Mouse (Mus musculus) forebrain, embryonic 13.5 days (tissue): ENCODE results near the gene St6galnac4. TPM values are rescaled to one million over a fixed set of nuclear protein-coding genes. Genes with fewer than 3 reads are reported as not detected.

Experiments used
- polyA plus RNA-seq: library from polyadenylated mRNA; unstranded; fragments of >200 nt; fragmentation: Nextera tagmentation; extraction: Ambion mirVana; gene quantifications from 2 replicates; pipeline ENCODE4 v1.2.1, GENCODE M21; 2015

The St6galnac4 gene
- polyA plus RNA-seq, 1 experiment from 2014 or later: 14.5 TPM

Other genes starting within 250 kb of the St6galnac4 start
- 49.0 and 52.4 TPM in 2 replicates for gene Ciz1, start 234.8 kb upstream of the St6galnac4 start, polyA plus RNA-seq
- 13.7 and 20.2 TPM in 2 replicates for gene Dnm1, start 233.8 kb upstream of the St6galnac4 start, polyA plus RNA-seq
- 59.6 and 60.4 TPM in 2 replicates for gene 1110008P14Rik, start 205.2 kb upstream of the St6galnac4 start, polyA plus RNA-seq
- gene Lcn2, start 198.8 kb upstream of the St6galnac4 start, polyA plus RNA-seq: 0.20 TPM in 1 of 2 replicates, not detected in the other
- gene Ptges2, start 191.2 kb upstream of the St6galnac4 start, polyA plus RNA-seq: 28.5 and 30.1 TPM in 2 replicates
- gene Naif1, start 136.6 kb upstream of the St6galnac4 start, polyA plus RNA-seq: 5.4 and 5.6 TPM in 2 replicates
- gene Slc25a25, start 135.7 kb upstream of the St6galnac4 start, polyA plus RNA-seq: 37.4 and 42.4 TPM in 2 replicates
- 4.5 and 5.2 TPM in 2 replicates for gene Fam102a, start 51.8 kb upstream of the St6galnac4 start, polyA plus RNA-seq
- gene Dpm2, start 16.2 kb upstream of the St6galnac4 start, polyA plus RNA-seq: 127 and 129 TPM in 2 replicates
- gene Pip5kl1, start 12.3 kb upstream of the St6galnac4 start, polyA plus RNA-seq: 1.7 and 3.4 TPM in 2 replicates
- 0.18 and 0.39 TPM in 2 replicates for gene 9430097D07Rik, start 11.4 kb upstream of the St6galnac4 start, polyA plus RNA-seq
- gene St6galnac6, start 12.6 kb downstream of the St6galnac4 start, polyA plus RNA-seq: 10.0 and 10.8 TPM in 2 replicates
- 48.8 and 48.9 TPM in 2 replicates for gene Ak1, start 34.7 kb downstream of the St6galnac4 start, polyA plus RNA-seq
- gene Eng, start 59.5 kb downstream of the St6galnac4 start, polyA plus RNA-seq: 20.4 and 21.2 TPM in 2 replicates
- 14.2 and 15.7 TPM in 2 replicates for gene Fpgs, start 117.0 kb downstream of the St6galnac4 start, polyA plus RNA-seq
- 90.3 and 99.9 TPM in 2 replicates for gene Cdk9, start 126.0 kb downstream of the St6galnac4 start, polyA plus RNA-seq
- gene Sh2d3c, start 134.0 kb downstream of the St6galnac4 start, polyA plus RNA-seq: 23.5 and 29.2 TPM in 2 replicates
- gene 6330409D20Rik, start 153.9 kb downstream of the St6galnac4 start, polyA plus RNA-seq: 1.6 and 2.5 TPM in 2 replicates
- 55.8 and 62.2 TPM in 2 replicates for gene Tor2a, start 170.1 kb downstream of the St6galnac4 start, polyA plus RNA-seq
- 0.43 and 0.48 TPM in 2 replicates for gene Ttc16, start 188.5 kb downstream of the St6galnac4 start, polyA plus RNA-seq
- 4.6 and 5.4 TPM in 2 replicates for gene Ptrh1, start 188.7 kb downstream of the St6galnac4 start, polyA plus RNA-seq
- gene Cfap157, start 197.3 kb downstream of the St6galnac4 start, polyA plus RNA-seq: 0.45 and 1.4 TPM in 2 replicates